Mouse (Mus musculus): ENCODE results near the gene Pcsk4.
"Not testable (repeated sequence)": the region's sequence is repeated elsewhere in the genome, so short reads cannot be mapped to it uniquely, and the experiment has no call there.

Gene Pcsk4

GRCm38 (mm10) chr10:80348244-80348781 is 19.0 kb upstream of the Pcsk4 start, which contains the start of gene Adamtsl5:
Gene Adamtsl5 (minus strand): TSS chr10:80348412.
- DNase-seq (ENCODE audit: extremely low spot score, low spot score), result peak; percentile 74

GRCm38 (mm10) chr10:80347514-80347967 is 18.2 kb upstream of the Pcsk4 start:
- no peak for DNase-seq (ENCODE audit: extremely low spot score, low spot score)

GRCm38 (mm10) chr10:80345929-80346328 is 16.6 kb upstream of the Pcsk4 start:
- DNase-seq (ENCODE audit: extremely low spot score, low spot score), result not testable (repeated sequence)

DNA sequence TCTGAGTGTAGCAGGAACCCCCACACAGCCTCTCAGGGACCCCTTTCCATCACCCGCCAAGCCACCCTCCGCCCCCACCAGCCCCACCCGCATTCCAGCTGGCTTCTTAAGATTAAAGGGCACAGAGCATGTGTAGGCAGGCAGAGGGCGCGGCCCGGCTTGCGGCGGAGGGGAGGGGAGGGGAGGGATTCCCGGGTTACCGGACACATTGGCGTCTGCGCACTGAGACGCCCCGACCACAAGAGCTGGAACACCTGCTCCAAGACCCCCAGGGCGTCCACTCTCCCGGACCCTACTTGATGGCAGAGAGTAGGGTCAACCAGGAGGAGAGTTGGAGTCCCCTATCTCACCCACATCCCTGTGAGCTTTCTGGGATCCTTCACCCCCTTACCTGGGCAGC is 15.8 kb upstream of the Pcsk4 start:
- DNase-seq (ENCODE audit: extremely low spot score, low spot score), result no peak

- DNase-seq (ENCODE audit: extremely low spot score, low spot score), result no peak
These were observed 14.9 kb upstream of the Pcsk4 start for GRCm38 (mm10) chr10:80344131-80344661.

DNA sequence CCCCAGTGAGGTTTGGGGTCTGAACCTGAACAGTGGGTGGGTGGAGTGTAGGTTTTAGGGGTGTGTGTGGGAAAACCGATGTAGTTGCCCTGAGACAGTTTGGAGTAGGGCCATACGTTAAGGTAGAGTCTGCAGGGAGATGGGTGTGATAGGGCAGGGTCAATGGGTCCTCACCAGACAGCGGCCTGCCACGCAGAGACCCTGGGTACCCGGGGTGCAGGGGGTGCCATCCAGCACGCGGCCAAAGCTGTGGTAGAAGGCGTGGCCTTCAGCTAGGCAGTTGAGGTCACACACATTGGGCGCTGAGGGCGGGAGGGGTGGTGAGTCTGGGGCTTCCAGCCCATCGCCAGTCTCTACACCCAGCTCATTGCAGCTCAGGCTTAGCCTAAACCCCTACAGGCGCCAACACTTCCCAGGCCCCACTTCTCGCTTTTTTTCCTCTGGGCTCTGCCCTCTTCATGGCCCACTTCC is 14.2 kb upstream of the Pcsk4 start:
- no peak for DNase-seq (ENCODE audit: extremely low spot score, low spot score)

DNA sequence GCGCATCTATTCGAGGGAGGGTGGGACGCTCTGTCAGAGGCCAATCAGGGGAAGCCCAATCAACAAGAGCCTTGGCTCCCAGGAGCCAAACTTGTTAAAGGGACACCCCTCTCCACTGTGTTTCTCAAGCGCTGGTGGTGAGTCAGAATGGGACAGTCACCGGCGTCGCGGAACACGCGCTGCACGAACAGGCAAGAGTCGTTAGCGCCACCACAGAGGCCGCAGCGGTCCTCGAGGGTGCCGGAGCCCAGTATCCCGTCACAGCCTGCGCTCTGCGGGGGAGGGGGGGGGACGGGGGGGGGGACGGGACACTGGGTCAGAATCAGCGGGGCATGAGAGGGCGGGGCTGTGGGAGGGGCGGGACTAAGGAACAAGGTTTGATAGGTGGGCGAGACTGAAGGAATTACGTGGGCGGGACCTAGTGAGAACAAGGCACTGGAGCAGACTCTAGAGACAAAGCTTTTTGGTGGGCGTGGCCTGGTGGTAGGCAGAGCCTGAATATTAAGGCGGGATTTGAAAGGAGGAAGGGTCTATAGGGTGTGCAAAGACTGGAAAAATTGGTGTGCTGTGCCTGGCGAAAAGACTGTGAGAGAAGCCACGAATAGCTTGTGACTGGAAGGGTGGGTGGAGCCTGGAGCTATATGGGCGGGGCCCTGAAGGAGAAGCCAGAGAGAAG is 13.6 kb upstream of the Pcsk4 start:
- DNase-seq (ENCODE audit: extremely low spot score, low spot score), result peak; percentile 66

DNA sequence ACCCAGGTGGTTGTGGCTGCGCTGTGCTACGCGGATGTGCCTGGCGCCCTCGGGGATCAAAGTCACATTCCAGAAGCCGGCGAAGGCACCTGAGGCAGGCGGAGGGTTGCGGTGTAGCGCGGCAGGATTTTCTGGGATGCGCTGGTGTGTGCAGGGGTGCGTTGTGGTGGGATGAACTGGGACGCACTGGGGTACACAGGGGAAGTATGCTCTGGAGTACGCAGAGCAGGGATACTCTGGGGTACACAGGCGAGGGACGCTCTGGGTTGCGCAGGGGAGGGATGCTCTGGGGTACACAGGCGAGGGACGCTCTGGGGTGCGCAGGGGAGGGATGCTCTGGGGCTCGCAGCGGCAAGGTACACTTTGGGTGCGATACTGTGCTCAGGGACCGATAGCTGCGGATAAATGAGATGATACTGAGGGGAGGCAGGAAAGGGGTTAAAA is 13.0 kb upstream of the Pcsk4 start:
- DNase-seq (ENCODE audit: extremely low spot score, low spot score), result no peak

DNA sequence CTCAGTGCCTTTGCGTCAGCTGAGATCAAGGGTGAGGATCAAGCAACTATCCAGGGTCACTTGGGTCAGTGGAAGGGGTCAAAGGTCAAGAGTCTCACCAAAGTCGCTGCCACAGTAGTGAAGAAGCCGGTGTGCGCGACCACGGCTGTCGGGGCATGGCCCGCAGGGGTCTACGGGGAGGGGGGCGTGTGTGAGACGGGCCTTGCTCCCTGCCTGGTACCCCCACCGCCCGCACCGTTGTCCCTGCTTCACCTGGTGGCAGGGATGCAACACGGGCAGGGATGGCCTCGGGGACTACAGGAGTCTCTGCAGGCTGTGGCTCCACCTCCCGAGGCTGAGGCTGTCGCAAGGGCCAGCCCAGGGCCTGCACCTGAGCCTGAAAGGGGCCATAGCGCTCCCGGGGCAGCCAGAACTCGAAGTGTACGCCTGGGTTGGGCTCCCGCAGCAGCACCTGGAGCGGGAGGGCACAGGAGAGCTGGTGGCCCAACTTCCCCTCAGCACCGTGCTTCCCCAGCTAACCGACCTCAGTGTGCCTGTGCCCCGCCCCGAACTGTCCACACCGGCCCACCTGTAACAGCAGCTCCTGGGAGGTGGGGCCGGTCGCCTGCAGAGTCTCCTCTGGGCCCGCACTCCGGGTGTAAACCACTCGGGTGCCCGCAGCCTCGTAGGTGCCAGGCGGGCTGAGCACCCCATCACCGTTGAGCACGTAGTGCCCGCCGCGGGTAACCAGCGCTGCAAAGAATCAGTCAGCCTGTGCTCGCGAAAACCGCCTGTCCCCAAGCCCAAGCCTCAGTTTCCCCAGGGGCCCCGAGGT is 12.4 kb upstream of the Pcsk4 start:
- DNase-seq (ENCODE audit: extremely low spot score, low spot score), result peak; percentile 36

GRCm38 (mm10) chr10:80341026-80341425 is 11.7 kb upstream of the Pcsk4 start:
- DNase-seq (ENCODE audit: extremely low spot score, low spot score), result peak; percentile 41

DNA sequence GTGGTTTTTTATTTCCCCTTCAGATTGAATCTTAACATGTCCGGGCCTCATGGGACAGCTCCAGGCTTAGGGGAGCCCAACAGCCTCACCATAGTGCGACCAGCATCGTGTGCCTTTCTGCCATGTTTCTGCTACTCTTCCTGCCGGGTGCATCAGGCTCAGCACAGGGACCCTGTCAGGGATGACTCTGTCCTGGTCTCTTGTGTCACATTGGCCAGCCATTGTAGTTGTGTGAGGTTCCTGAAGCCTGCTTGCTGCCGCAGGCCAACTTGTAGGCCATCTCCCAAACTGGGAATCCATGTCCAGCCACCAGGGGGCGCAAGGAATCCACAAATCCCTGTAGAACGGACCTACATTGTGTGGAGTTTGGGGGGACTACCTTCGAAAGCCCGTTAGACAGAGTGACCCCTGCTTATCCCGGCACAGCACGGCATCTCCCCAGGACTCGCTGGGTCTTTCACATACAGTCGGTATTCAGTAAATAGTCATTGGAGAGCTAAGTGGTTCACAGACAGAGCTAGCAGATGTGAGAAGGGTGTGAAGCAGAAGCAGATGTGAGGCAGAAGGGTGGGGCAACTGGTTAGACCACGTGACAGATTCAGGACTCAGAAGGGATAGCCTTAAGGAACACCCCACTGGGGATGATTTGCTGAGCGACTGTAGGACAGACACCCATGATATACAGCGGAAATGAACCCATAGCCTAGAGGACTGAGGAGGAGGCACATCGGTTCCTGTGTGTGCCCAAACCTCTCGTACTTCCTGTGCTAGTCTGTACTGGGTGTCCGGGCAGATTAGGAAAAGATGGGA is 10.8 kb upstream of the Pcsk4 start:
- DNase-seq (ENCODE audit: extremely low spot score, low spot score), result peak; percentile 93

DNA sequence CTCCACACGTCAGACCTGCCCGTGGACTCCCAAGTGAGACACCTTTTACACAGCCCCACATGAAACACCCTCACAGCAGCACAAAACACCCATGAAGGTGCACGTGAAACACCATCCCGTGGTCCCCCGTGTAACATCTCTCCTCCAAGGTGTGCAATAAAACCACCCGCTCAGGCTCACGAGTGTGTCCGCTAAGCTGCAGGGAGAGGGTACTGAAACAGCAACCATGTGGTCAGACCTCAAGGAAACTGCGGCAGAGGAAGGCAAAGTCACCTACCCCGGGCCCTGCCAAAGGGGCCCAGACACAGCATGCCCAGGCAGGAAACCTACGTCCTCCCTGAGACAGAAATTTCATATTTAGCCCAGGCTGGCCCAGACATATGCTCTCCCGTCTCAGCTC is 7.0 kb upstream of the Pcsk4 start:
- no peak for DNase-seq (ENCODE audit: extremely low spot score, low spot score)

DNA sequence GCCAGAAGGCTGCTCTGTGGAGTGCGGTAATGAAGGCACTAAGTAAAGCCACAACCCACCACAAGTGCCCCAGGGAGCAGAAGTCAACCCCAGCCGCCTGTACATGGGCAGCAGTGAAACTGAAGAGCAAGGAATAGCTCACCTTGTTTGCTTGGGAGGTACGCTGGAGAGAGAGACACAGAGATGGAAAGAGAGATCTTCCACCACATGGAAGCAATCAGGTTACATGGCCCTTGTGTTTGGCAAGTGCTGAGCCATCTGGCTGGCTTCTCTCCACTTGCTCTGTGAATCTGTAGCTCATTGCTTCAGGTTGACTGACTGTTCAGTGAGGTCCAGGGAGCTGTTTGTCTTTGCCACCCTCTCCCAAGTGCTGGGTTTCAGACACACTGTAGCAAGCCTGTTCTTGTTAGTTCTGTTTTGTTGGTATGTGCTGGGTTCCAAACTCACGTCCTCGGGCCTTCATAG is 3.3 kb upstream of the Pcsk4 start:
- DNase-seq (ENCODE audit: extremely low spot score, low spot score), result no peak

DNA sequence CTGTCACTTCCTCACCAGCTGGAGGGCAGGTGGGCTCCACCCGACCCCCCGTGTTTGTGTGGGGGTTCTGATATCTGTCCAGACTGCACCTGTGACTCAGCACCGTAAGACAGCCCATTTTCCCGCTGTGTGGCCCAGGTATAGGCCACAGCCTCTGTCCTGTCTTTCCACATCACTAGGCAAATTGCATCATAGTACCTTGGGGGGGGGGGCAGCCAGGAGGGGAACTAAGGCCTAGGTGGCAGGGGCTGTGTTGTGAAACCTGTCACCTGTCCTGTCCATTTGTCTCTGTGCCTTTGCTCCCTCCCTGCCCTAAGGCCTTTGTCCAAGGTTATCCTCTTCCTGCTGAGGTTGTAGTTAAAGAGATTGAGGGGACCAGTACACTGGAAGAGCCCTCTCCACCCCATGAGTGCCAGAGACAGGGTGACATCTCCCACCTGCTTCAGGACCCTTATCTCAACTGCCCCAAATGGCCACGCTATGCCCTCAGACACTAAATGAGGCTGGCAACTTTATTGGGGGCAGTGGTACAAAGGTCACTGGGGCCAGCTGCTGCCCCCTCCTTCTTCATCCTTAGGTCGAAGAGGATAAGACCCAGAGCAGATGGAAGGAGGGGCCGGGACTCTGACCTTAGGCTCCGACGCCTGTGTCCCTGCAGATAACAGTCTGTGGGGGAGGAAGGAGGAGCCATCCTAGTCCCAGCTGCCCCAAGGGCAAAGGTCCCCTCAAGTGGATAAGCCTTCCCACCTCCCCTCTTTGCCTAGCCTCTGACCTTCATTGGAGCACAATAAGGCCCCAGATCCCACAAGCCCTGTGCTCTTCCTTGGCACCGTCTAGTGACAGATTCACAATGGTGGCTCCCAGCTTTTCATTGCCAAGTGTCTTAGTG is 2.6 kb upstream of the Pcsk4 start:
- no peak for DNase-seq (ENCODE audit: extremely low spot score, low spot score)

GRCm38 (mm10) chr10:80330888-80331287 is 1.6 kb upstream of the Pcsk4 start:
- DNase-seq (ENCODE audit: extremely low spot score, low spot score), result no peak

- no peak for DNase-seq (ENCODE audit: extremely low spot score, low spot score)
These were observed 786 bp upstream of the Pcsk4 start for GRCm38 (mm10) chr10:80330084-80330483.

GRCm38 (mm10) chr10:80325045-80325444 is 4.3 kb downstream of the Pcsk4 start:
- DNase-seq (ENCODE audit: extremely low spot score, low spot score), result no peak

DNA sequence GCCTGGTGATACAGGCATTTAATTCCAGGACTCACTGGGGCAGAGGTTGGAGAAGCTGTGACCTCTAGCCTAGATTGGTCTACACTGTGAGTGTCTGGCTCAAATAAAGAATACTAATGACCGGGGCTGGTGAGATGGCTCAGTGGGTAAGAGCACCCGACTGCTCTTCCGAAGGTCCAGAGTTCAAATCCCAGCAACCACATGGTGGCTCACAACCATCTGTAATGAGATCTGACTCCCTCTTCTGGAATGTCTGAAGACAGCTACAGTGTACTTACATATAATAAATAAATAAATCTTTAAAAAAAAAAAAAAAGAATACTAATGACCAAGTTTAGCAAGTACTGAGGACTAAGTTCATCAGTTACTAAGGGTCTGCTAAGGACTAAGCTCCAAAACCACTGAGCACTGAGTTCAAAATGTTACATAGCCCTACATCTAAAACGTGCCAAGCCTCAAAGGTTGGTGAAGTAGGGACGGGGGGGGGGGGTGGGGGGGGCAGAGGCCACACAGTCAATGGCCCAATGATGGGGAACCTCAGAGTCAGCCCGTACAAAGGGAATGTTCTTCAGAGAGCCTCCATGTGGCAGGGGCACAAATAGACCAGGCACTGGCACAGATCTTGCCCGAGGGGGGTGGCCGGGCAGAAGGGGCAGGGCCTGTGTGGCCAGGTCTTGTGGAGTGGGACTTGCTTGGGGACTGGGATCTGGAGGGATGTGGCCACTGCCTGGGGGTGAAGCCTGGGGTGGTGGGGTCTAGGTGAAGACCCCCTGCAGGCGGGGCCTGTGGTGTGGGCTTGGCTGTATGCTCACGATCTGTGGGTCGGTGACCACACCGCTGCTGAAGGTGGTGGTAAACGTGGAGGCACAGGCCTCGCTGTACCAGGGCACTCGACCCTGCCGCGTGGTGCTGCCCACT is 4.9 kb downstream of the Pcsk4 start:
- DNase-seq (ENCODE audit: extremely low spot score, low spot score), result no peak

All from neural tube, embryonic 10.5 days (tissue).